Mouse (Mus musculus) kidney, adult 2 months (tissue): ENCODE data around the gene 2410137M14Rik.

Experiments used
- CTCF ChIP-seq: fragments of 200-500 bp; conservative IDR thresholded peaks from 2 replicates; pipeline ENCODE4 v1.5.1; 2011; ENCODE audit warnings: low read depth, mild to moderate bottlenecking, control low read depth, low read length, moderate library complexity, mixed read lengths; ENCODE audit not compliant: insufficient read depth, insufficient read length
- POLR2A ChIP-seq: fragments of 200-500 bp; IDR thresholded peaks from one replicate; pipeline ENCODE4 v1.6.1; 2011; ENCODE audit warnings: low read depth, low read length, control low read depth

GRCm38 (mm10) chr17:36948286-36948685 is 32.8 kb downstream of the 2410137M14Rik start:
- TF ChIP-seq POLR2A (no peak), CTCF (no peak)
